Mouse (Mus musculus) left cerebral cortex, adult 6 months (tissue): ENCODE results near the gene Olfr1360. TPM values are rescaled to one million over a fixed set of nuclear protein-coding genes. Genes with fewer than 3 reads are reported as not detected.

ENCODE experiments used
- long read RNA-seq, 2 experiments: library from polyadenylated mRNA; unstranded; transcript quantifications; one replicate each; pipeline ENCODE4 v2.0.0; 2019 to 2020
- polyA plus RNA-seq: library from polyadenylated mRNA; unstranded; fragments of <200 nt; fragmentation: Nextera tagmentation; gene quantifications from 2 replicates; pipeline ENCODE4 v1.2.3, GENCODE M21; 2021

The Olfr1360 gene
- not detected in 2 replicates for polyA plus RNA-seq
- long read RNA-seq, experiment 1: 0 reads
- long read RNA-seq, experiment 2: 0 reads

DNA sequence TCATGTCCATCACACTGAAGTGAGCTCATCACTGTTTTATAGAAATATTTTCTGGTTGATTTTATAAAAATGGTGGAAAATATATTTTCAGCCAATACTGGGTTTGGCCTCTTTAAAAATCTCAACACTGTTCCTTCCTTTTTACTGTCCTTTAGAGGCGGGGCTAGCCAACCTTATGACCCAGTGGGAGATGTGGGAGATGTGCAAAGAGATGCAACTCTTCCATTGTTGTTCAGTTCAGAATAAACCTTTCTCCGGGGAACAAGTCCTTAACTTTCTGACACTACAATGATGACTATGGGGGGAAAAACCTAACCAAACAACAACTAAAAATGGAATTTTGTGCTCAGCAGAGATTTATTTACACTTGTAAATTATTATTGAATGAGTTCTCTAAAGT lies at the start of gene Olfr1360:
Gene Olfr1360, minus strand, starts transcription at position 101 of the 400 bp plus-strand sequence.

DNA sequence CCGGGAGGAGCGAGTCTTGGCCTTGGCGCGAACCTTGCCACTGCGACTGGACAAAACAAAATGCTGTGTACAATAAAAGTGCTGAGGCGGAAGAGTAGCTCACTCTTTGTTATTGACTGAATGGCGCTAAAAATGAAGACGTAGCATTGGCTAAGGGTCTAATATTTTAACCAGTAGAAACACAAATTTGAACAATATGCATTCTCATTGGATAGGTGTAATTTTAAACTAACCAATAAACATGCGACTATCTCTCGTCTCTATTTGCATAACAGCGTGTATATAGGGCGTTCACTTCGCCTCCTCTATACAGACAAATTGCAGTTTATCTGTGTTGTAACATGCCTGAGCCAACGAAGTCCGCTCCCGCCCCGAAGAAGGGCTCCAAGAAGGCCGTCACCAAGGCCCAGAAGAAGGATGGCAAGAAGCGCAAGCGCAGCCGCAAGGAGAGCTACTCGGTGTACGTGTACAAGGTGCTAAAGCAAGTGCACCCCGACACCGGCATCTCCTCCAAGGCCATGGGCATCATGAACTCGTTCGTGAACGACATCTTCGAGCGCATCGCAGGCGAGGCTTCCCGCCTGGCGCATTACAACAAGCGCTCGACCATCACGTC lies 44.7 kb upstream of the Olfr1360 start, which contains the start of gene Hist1h2bm:
Gene Hist1h2bm, plus strand, starts transcription at position 288 of the 616 bp plus-strand sequence.

DNA sequence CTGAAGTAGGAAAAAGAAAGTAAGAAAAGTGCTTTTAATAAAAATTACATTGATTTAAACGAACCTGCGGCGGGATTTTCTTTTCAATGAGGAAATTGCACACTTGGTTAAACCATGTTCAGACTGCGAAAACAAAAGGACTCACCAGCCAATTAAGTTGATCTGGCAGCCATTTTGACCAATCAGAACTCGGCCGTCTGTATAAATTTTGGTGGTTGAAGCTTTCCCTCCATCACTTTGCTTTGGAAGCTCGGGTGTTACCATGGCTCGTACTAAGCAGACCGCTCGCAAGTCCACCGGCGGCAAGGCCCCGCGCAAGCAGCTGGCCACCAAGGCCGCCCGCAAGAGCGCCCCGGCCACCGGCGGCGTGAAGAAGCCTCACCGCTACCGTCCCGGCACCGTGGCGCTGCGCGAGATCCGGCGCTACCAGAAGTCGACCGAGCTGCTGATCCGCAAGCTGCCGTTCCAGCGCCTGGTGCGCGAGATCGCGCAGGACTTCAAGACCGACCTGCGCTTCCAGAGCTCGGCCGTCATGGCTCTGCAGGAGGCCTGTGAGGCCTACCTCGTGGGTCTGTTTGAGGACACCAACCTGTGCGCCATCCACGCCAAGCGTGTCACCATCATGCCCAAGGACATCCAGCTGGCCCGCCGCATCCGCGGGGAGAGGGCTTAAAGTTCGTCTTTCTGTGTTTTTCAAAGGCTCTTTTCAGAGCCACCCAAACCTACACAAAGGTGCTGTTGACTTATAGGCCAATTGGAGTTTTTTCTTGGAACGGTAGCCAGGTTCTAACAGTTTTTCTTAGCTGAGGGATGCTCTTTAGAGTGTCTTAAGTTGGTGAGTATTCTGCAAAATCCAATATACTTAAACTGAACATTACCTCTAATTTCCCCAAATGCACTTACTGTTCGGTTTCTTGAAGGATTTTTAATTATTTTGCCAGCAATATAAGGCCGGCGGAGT lies 40.5 kb upstream of the Olfr1360 start, which contains the start of gene Hist1h3h:
Gene Hist1h3h, plus strand, starts transcription at position 263 of the 961 bp plus-strand sequence.

DNA sequence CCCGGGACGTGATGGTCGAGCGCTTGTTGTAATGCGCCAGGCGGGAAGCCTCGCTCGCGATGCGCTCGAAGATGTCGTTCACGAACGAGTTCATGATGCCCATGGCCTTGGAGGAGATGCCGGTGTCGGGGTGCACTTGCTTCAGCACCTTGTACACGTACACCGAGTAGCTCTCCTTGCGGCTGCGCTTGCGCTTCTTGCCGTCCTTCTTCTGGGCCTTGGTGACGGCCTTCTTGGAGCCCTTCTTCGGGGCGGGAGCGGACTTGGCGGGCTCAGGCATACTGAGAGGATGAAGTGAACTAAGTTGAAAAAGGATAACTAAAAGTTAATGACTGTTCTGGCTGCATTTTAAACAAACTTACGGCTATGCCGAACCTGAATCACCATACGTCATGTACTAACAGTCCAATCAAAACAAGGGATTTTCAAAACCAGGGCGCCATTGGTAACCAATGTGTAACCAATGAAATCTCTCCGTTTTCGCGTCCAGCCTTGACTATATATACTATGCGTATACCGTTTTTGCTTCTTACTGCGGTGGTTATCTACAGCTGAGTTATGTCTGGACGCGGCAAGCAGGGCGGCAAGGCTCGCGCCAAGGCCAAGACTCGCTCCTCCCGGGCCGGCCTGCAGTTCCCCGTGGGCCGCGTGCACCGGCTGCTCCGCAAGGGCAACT lies 38.8 kb upstream of the Olfr1360 start, which contains the start of the genes Hist1h2bl and Hist1h2ai:
Gene Hist1h2bl, minus strand, starts transcription at position 280 of the 676 bp plus-strand sequence.
Gene Hist1h2ai, plus strand, starts transcription at position 559 of the 676 bp plus-strand sequence.

DNA sequence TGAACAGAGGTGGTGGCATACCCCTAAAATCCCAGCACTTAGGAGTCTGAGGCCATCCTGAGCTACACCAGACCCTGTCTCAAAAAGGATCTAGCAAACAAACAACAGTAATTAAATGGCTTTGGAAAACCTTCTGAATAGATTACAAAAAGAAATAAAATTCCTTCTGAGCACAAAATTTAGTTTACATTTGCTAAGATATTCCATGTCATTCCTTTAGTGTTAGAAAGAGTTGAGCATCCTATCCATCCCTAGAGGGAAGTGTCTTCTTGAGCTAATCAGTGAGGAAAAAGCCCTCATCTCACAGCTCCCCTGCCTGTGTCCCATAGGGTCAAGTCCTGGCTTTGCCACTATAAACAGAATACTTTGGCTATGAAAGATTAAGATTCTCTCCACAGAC lies 20.6 kb upstream of the Olfr1360 start, which contains the start of gene Olfr1359:
Gene Olfr1359, plus strand, starts transcription at position 301 of the 400 bp plus-strand sequence.

DNA sequence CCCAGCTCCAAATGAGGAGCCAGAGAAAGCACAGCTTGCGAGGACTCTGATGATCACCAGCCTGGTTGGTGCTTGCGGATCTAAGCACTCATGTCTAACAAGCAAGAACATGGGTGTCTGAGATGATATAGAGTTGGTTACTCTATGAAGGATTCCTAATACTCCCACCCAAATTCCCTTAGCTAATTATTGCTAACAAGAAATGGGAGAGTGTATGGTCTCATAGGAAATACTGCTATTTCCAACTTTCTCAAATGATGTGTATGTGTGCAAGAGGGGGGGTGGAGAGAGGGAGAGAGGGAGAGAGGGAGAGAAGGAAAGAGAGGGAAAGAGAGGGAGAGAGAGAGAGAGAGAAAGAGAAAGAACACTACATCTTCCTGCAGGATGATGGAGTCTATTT lies 13.9 kb downstream of the Olfr1360 start, which contains the start of gene Olfr1361:
Gene Olfr1361, minus strand, starts transcription at position 101 of the 400 bp plus-strand sequence.

DNA sequence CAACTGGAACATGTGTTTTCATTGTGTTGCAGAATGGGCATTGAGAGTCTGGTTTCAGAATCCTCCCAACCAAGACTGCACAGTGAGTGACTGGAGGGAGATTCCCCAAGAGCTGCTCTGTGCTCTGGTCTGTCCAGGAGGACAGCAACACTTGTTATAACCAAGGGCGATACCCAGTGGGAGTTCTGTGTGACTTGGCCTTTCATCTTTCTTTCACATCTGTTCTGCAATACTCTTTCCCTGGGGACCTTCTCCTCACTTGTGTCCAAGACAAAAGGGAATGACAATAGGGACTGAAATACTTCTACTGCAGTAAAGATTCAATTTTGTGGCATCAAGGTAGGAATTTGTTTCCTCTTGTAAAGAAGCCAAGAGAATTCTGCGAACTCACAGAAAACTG lies 34.8 kb downstream of the Olfr1360 start, which contains the start of gene Olfr11:
Gene Olfr11, minus strand, starts transcription at position 101 of the 400 bp plus-strand sequence.

Other genes starting within 250 kb of the Olfr1360 start
- 1.2 TPM in 2 replicates for gene Pgbd1, start 236.3 kb downstream of the Olfr1360 start, polyA plus RNA-seq
- 52.8 and 74.6 TPM in 2 replicates for gene Zscan26, start 223.7 kb downstream of the Olfr1360 start, polyA plus RNA-seq
- 1.5 TPM in 2 replicates for gene Nkapl, start 208.9 kb downstream of the Olfr1360 start, polyA plus RNA-seq
- 3.1 and 3.4 TPM in 2 replicates for gene Zkscan4, start 198.5 kb downstream of the Olfr1360 start, polyA plus RNA-seq
- gene Gm10065, start 198.0 kb downstream of the Olfr1360 start, polyA plus RNA-seq: 3.9 TPM in 1 of 2 replicates, not detected in the other
- gene AK157302, start 182.2 kb downstream of the Olfr1360 start, polyA plus RNA-seq: 1.5 and 2.0 TPM in 2 replicates
- gene Gm11273, start 176.0 kb downstream of the Olfr1360 start, polyA plus RNA-seq: 13.2 and 14.1 TPM in 2 replicates
- 3.0 and 3.3 TPM in 2 replicates for gene Zkscan8, start 146.3 kb downstream of the Olfr1360 start, polyA plus RNA-seq
- gene Olfr1366, start 134.6 kb downstream of the Olfr1360 start, polyA plus RNA-seq: 0.09 TPM in 1 of 2 replicates, not detected in the other
- 0.06 TPM in 1 of 2 replicates, not detected in the other for gene Olfr1535, start 117.5 kb downstream of the Olfr1360 start, polyA plus RNA-seq
- gene Olfr1364, start 95.6 kb downstream of the Olfr1360 start, polyA plus RNA-seq: not detected in 2 replicates
- not detected in 2 replicates for gene Olfr1362, start 63.4 kb downstream of the Olfr1360 start, polyA plus RNA-seq
- not detected in 2 replicates for gene Olfr11, start 34.9 kb downstream of the Olfr1360 start, polyA plus RNA-seq
- not detected in 2 replicates for gene Olfr1361, start 14.0 kb downstream of the Olfr1360 start, polyA plus RNA-seq
- gene Olfr1359, start 20.7 kb upstream of the Olfr1360 start, polyA plus RNA-seq: not detected in 2 replicates
- gene Hist1h2bl, start 38.7 kb upstream of the Olfr1360 start, polyA plus RNA-seq: not detected in 2 replicates
- gene Hist1h2ai, start 39.0 kb upstream of the Olfr1360 start, polyA plus RNA-seq: not detected in 2 replicates
- gene Hist1h3h, start 40.3 kb upstream of the Olfr1360 start, polyA plus RNA-seq: not detected in 2 replicates
- not detected in 2 replicates for gene Hist1h2bm, start 44.6 kb upstream of the Olfr1360 start, polyA plus RNA-seq
- gene Hist1h4j, start 57.7 kb upstream of the Olfr1360 start, polyA plus RNA-seq: 0.83 and 0.92 TPM in 2 replicates
- gene Hist1h4k, start 73.1 kb upstream of the Olfr1360 start, polyA plus RNA-seq: 0.70 and 3.0 TPM in 2 replicates
- gene Hist1h2ak, start 76.4 kb upstream of the Olfr1360 start, polyA plus RNA-seq: 1.8 TPM in 1 of 2 replicates, not detected in the other
- 1.0 and 2.3 TPM in 2 replicates for gene Hist1h2bn, start 76.7 kb upstream of the Olfr1360 start, polyA plus RNA-seq
- gene Hist1h1b, start 103.2 kb upstream of the Olfr1360 start, polyA plus RNA-seq: 0.59 and 0.97 TPM in 2 replicates
- 1.7 and 2.9 TPM in 2 replicates for gene Hist1h3i, start 106.0 kb upstream of the Olfr1360 start, polyA plus RNA-seq
- gene Hist1h2an, start 109.8 kb upstream of the Olfr1360 start, polyA plus RNA-seq: 2.4 TPM in 1 of 2 replicates, not detected in the other
- gene Hist1h2bp, start 110.1 kb upstream of the Olfr1360 start, polyA plus RNA-seq: not detected in 2 replicates
- gene Hist1h2bq, start 132.8 kb upstream of the Olfr1360 start, polyA plus RNA-seq: 0.40 and 1.2 TPM in 2 replicates
- not detected in 2 replicates for gene Hist1h2ao, start 133.1 kb upstream of the Olfr1360 start, polyA plus RNA-seq
- gene Hist1h4m, start 134.3 kb upstream of the Olfr1360 start, polyA plus RNA-seq: 1.8 and 3.3 TPM in 2 replicates
- gene Hist1h4n, start 154.8 kb upstream of the Olfr1360 start, polyA plus RNA-seq: 0.64 and 2.7 TPM in 2 replicates
- 68.6 TPM in 2 replicates for gene Hist1h2ap, start 156.1 kb upstream of the Olfr1360 start, polyA plus RNA-seq
- not detected in 2 replicates for gene Hist1h2br, start 156.3 kb upstream of the Olfr1360 start, polyA plus RNA-seq